In the genomic region with DNA sequence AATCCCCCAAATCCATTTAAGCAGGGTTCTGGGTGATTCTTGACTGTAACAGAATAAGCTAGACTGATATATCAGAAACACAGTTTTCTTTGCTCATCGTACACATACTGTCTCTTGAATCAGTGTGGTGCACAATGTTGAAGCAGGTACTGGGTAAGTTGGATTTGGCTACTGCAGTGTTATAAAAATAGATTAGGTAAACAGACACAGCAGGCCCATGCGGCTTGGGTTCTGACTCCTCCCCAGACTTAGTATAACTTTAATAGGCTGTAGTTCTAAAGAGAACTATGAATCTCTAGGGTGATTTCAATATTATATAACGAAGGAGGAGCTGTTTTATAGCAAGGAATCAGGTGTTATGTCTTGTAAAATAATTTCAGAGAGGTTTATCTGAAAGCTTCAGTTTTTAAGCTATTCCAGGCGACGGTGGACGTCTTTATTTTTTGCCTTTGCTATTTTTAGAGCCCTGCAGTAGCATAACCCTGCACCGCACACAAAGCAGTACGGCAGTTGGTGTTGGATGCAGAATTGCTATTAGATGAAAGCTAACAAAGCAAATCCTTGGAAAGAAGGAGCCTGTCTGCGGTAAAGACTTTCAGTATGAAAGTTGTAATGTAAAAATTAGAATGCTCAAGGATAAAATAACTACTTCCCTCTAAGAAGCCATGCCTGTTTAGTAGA, we compare ENCODE assay signal across 9 mouse cellular contexts.
DNase-seq lines count a peak whose midpoint lies in the region; ATAC-seq lines count a peak whose summit lies in the region.
"Had no signal": no experiment of that assay in that cellular context is flagged by ENCODE, and none has a peak within 500 bp of the region (broad histone marks: within the 10 kb centered on the region; RNA-seq: fewer than 3 reads in every experiment).

No protein-coding gene starts in this region.

- DNase-seq in embryonic facial prominence, embryonic 14.5 days (ENCODE audit: low spot score): no peak
- no peak for DNase-seq in embryonic facial prominence, embryonic 10.5 days (ENCODE audit: low spot score)
- peak; percentile 27 for DNase-seq in kidney, postnatal 14 days
- DNase-seq in cerebellum, adult 8-10 months: peak; percentile 61
- no peak for DNase-seq in liver, embryonic 13.5 days
- DNase-seq in layer of hippocampus, postnatal 25 days (ENCODE audit: extremely low spot score in 1 of 2, low spot score in 1 of 2): no peak
- no peak for DNase-seq in thymus, postnatal 10 days (ENCODE audit: low spot score in 2 of 2)

- ATAC-seq in embryonic facial prominence, embryonic 14.5 days (ENCODE audit: low read depth): no peak
- ATAC-seq in kidney, embryonic 14.5 days (ENCODE audit: low FRiP score, low TSS enrichment): no peak
- ATAC-seq in liver, embryonic 13.5 days (ENCODE audit: low read depth): no peak

- 47% methylated on average over 9 of the region's 9 CpGs for WGBS in embryonic facial prominence, embryonic 14.5 days
- WGBS in embryonic facial prominence, embryonic 10.5 days: 83% methylated on average over 9 of the region's 9 CpGs
- 63% methylated on average over 9 of the region's 9 CpGs for WGBS in kidney, embryonic 14.5 days
- 52% methylated on average over 9 of the region's 9 CpGs for WGBS in liver, embryonic 13.5 days (ENCODE audit: insufficient replicate concordance)

- no peaks in the 10 kb centered on the region for H3K36me3 ChIP-seq in embryonic facial prominence, embryonic 14.5 days (ENCODE audit: control insufficient read depth, insufficient read depth, low read length)
- no peaks in the 10 kb centered on the region for H3K36me3 ChIP-seq in embryonic facial prominence, embryonic 10.5 days (replicated peaks)
- no peaks in the 10 kb centered on the region for H3K36me3 ChIP-seq in kidney, embryonic 14.5 days (ENCODE audit: control insufficient read depth, insufficient read depth, low read length)
- H3K36me3 ChIP-seq in liver, embryonic 13.5 days: no peaks in the 10 kb centered on the region
- H3K36me3 ChIP-seq: embryonic facial prominence, embryonic 12.5 days had no signal

- peak overlapping the region; percentile 15; the same call in 1 of the 2 replicates for H3K27ac ChIP-seq in embryonic facial prominence, embryonic 14.5 days (replicated peaks; ENCODE audit: low read depth, low read length)
- no peak overlapping the region for H3K27ac ChIP-seq in embryonic facial prominence, embryonic 10.5 days (replicated peaks)
- no peak overlapping the region for H3K27ac ChIP-seq in kidney, embryonic 14.5 days (ENCODE audit: low read depth, low read length)
- peak overlapping the region; percentile 54 for H3K27ac ChIP-seq in liver, embryonic 13.5 days
- H3K27ac ChIP-seq: embryonic facial prominence, embryonic 12.5 days had no signal

- no peak overlapping the region for H3K4me3 ChIP-seq in embryonic facial prominence, embryonic 14.5 days (ENCODE audit: low read depth, low read length)
- no peak overlapping the region for H3K4me3 ChIP-seq in embryonic facial prominence, embryonic 10.5 days
- no peak overlapping the region for H3K4me3 ChIP-seq in kidney, embryonic 14.5 days (ENCODE audit: low read length)
- H3K4me3 ChIP-seq in liver, embryonic 13.5 days (replicated peaks): no peak overlapping the region
- H3K4me3 ChIP-seq: embryonic facial prominence, embryonic 12.5 days had no signal

- H3K4me1 ChIP-seq in embryonic facial prominence, embryonic 14.5 days (ENCODE audit: control insufficient read depth, insufficient read depth, low read length): peaks cover 32% of the 10 kb centered on the region
- peaks cover 20% of the 10 kb centered on the region for H3K4me1 ChIP-seq in embryonic facial prominence, embryonic 10.5 days
- 0 out of 2 replicates have a peak, but pooled peaks cover 7% of the 10 kb centered on the region for H3K4me1 ChIP-seq in kidney, embryonic 14.5 days (ENCODE audit: control insufficient read depth, insufficient read depth, low read length)
- peaks cover 80% of the 10 kb centered on the region for H3K4me1 ChIP-seq in liver, embryonic 13.5 days (replicated peaks)

- no peaks in the 10 kb centered on the region for H3K27me3 ChIP-seq in embryonic facial prominence, embryonic 14.5 days (replicated peaks; ENCODE audit: control insufficient read depth, insufficient read depth, low read length)
- no peaks in the 10 kb centered on the region for H3K27me3 ChIP-seq in embryonic facial prominence, embryonic 10.5 days (replicated peaks; ENCODE audit: low read depth, poor library complexity, severe bottlenecking)
- no peaks in the 10 kb centered on the region for H3K27me3 ChIP-seq in kidney, embryonic 14.5 days (ENCODE audit: control insufficient read depth, insufficient read depth, low read length)
- no peaks in the 10 kb centered on the region for H3K27me3 ChIP-seq in liver, embryonic 13.5 days
- H3K27me3 ChIP-seq: embryonic facial prominence, embryonic 12.5 days had no signal

- no peaks in the 10 kb centered on the region for H3K9me3 ChIP-seq in embryonic facial prominence, embryonic 14.5 days (ENCODE audit: control insufficient read depth, low read length)
- no peaks in the 10 kb centered on the region for H3K9me3 ChIP-seq in embryonic facial prominence, embryonic 10.5 days
- no peaks in the 10 kb centered on the region for H3K9me3 ChIP-seq in kidney, embryonic 14.5 days (ENCODE audit: control insufficient read depth, low read length)
- H3K9me3 ChIP-seq in liver, embryonic 13.5 days (replicated peaks): no peaks in the 10 kb centered on the region
- H3K9me3 ChIP-seq: embryonic facial prominence, embryonic 12.5 days had no signal

- no peak overlapping the region for H3K9ac ChIP-seq in embryonic facial prominence, embryonic 14.5 days (ENCODE audit: low read depth, low read length)
- H3K9ac ChIP-seq in kidney, embryonic 14.5 days (ENCODE audit: low read depth, low read length): no peak overlapping the region
- H3K9ac ChIP-seq in liver, embryonic 13.5 days: no peak overlapping the region
- H3K9ac ChIP-seq: embryonic facial prominence, embryonic 12.5 days had no signal

- peak overlapping the region; percentile 8; the same call in 1 of the 2 replicates for H3K4me2 ChIP-seq in embryonic facial prominence, embryonic 14.5 days (ENCODE audit: low read depth, low read length)
- H3K4me2 ChIP-seq in kidney, embryonic 14.5 days (replicated peaks; ENCODE audit: low read depth, low read length): no peak overlapping the region
- H3K4me2 ChIP-seq in liver, embryonic 13.5 days: no peak overlapping the region
- H3K4me2 ChIP-seq: embryonic facial prominence, embryonic 12.5 days had no signal

Comparison
In these comparisons a context has a peak if more than half of its experiments do, and no peak if none do; other contexts are left out.
1. H3K27ac ChIP-seq: peak in embryonic facial prominence, embryonic 14.5 days (single experiment) and liver, embryonic 13.5 days (single experiment); none in embryonic facial prominence, embryonic 10.5 days (single experiment) and kidney, embryonic 14.5 days (single experiment).
2. DNase-seq: peak in kidney, postnatal 14 days (single experiment) and cerebellum, adult 8-10 months (single experiment); none in embryonic facial prominence, embryonic 14.5 days (single experiment), embryonic facial prominence, embryonic 10.5 days (single experiment), liver, embryonic 13.5 days (single experiment), layer of hippocampus, postnatal 25 days (0 of 2) and thymus, postnatal 10 days (0 of 2).